Comparison of ENCODE assay signal across 13 mouse cellular contexts in the genomic region with DNA sequence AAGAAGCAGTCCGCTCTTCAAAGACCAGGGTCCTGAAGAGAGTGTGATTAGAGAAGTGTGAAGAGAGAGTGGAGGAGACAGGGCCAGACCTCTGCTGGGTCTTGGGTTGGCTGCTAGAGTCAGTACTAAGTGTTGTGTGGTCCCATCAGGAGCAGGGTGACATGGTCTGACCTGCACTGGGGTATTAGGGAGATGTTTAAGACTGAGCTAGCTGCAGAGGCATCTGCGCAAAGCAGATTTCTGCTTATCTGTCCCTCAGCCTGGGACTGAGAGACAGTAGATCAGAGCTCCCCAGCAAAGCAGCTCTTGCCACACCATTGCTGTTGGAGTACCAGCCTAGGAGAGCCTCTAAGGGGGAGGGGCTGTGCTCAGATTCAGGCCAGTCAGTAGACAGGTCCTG. TPM values are rescaled to one million over a fixed set of nuclear protein-coding genes. Genes with fewer than 3 reads are reported as not detected.
DNase-seq lines count a peak whose midpoint lies in the region; ATAC-seq and TF ChIP-seq lines count a peak whose summit lies in the region.
"Had no signal": no experiment of that assay in that cellular context is flagged by ENCODE, and none has a peak within 500 bp of the region (broad histone marks: within the 10 kb centered on the region; RNA-seq: fewer than 3 reads in every experiment).

No protein-coding gene starts in this region.

- no peaks in the 10 kb centered on the region for H3K27me3 ChIP-seq in lung, embryonic 15.5 days
- H3K27me3 ChIP-seq in liver, embryonic 13.5 days: no peaks in the 10 kb centered on the region
- no peaks in the 10 kb centered on the region for H3K27me3 ChIP-seq in stomach, embryonic 14.5 days (ENCODE audit: control insufficient read depth, insufficient read depth, low read length)
- H3K27me3 ChIP-seq in midbrain, postnatal 0 days (ENCODE audit: insufficient read depth, low read length): no peaks in the 10 kb centered on the region
- H3K27me3 ChIP-seq: hindbrain, embryonic 12.5 days; midbrain, embryonic 15.5 days had no signal

- intact Hi-C loops in gastrocnemius, adult 2 months (cut with DNase I): no loop called here

- TF ChIP-seq CTCF in gastrocnemius, adult 2 months (IDR thresholded peaks at IDR 0.05): no peak
- no peak for TF ChIP-seq CTCF in midbrain, postnatal 0 days (IDR thresholded peaks at IDR 0.05)

- 66% methylated on average over 2 of the region's 2 CpGs for WGBS in lung, embryonic 15.5 days
- 22% methylated on average over 2 of the region's 2 CpGs for WGBS in liver, embryonic 13.5 days (ENCODE audit: insufficient replicate concordance)
- WGBS in stomach, embryonic 14.5 days: 68% methylated on average over 2 of the region's 2 CpGs
- 92% methylated on average over 2 of the region's 2 CpGs for WGBS in midbrain, postnatal 0 days

- peak; percentile 48; the same call in 1 of the 2 replicates for ATAC-seq in lung, embryonic 15.5 days (ENCODE audit: borderline replicate concordance, extremely low read depth, low FRiP score, low TSS enrichment)
- peak; percentile 94 for ATAC-seq in liver, embryonic 13.5 days (ENCODE audit: low read depth)
- ATAC-seq in stomach, embryonic 14.5 days (ENCODE audit: insufficient number of reproducible peaks, insufficient read depth, low FRiP score, low read depth): peak; percentile 29; the same call in 1 of the 2 replicates
- no peak for ATAC-seq in midbrain, postnatal 0 days (ENCODE audit: low FRiP score)
- ATAC-seq: midbrain, embryonic 15.5 days had no signal

- H3K9ac ChIP-seq in lung, embryonic 15.5 days: no peak overlapping the region
- peak overlapping the region; percentile 30 for H3K9ac ChIP-seq in liver, embryonic 13.5 days
- H3K9ac ChIP-seq in stomach, embryonic 14.5 days (replicated peaks; ENCODE audit: low read depth, low read length): no peak overlapping the region
- no peak overlapping the region for H3K9ac ChIP-seq in midbrain, postnatal 0 days (replicated peaks; ENCODE audit: low read length, poor library complexity, severe bottlenecking)
- H3K9ac ChIP-seq: hindbrain, embryonic 12.5 days; midbrain, embryonic 15.5 days had no signal

- peaks cover 49% of the 10 kb centered on the region for H3K4me1 ChIP-seq in lung, embryonic 15.5 days
- H3K4me1 ChIP-seq in liver, embryonic 13.5 days (replicated peaks): peaks cover 64% of the 10 kb centered on the region
- H3K4me1 ChIP-seq in stomach, embryonic 14.5 days (ENCODE audit: control insufficient read depth, insufficient read depth, low read length): peaks cover 34% of the 10 kb centered on the region
- no peaks in the 10 kb centered on the region for H3K4me1 ChIP-seq in midbrain, postnatal 0 days (ENCODE audit: insufficient read depth, low read length)

- H3K4me3 ChIP-seq in gastrocnemius, adult 2 months: no peak overlapping the region
- no peak overlapping the region for H3K4me3 ChIP-seq in lung, embryonic 15.5 days
- no peak overlapping the region; the same call in 1 of the 2 replicates for H3K4me3 ChIP-seq in liver, embryonic 13.5 days (replicated peaks)
- H3K4me3 ChIP-seq in stomach, embryonic 14.5 days (ENCODE audit: low read depth, low read length): no peak overlapping the region
- H3K4me3 ChIP-seq in midbrain, postnatal 0 days (ENCODE audit: low read depth, low read length): no peak overlapping the region
- H3K4me3 ChIP-seq: hindbrain, embryonic 12.5 days; midbrain, embryonic 15.5 days had no signal

- peak overlapping the region; percentile 88 for H3K27ac ChIP-seq in gastrocnemius, adult 2 months
- H3K27ac ChIP-seq in lung, embryonic 15.5 days: peak overlapping the region; percentile 80; the same call in 1 of the 2 replicates
- H3K27ac ChIP-seq in liver, embryonic 13.5 days: peak overlapping the region; percentile 79
- no peak overlapping the region for H3K27ac ChIP-seq in stomach, embryonic 14.5 days (ENCODE audit: low read length)
- H3K27ac ChIP-seq in midbrain, postnatal 0 days (ENCODE audit: low read depth, low read length): no peak overlapping the region
- H3K27ac ChIP-seq: hindbrain, embryonic 12.5 days; midbrain, embryonic 15.5 days had no signal

- DNase-seq in gastrocnemius, adult 2 months: no peak
- no peak for DNase-seq in gastrocnemius, postnatal 25 days
- DNase-seq in lung, postnatal 25 days (ENCODE audit: low spot score): no peak
- DNase-seq in liver, embryonic 13.5 days: peak; percentile 83
- no peak for DNase-seq in midbrain, postnatal 0 days (ENCODE audit: low spot score)
- no peak for DNase-seq in adrenal gland, postnatal 10 days
- DNase-seq: kidney, postnatal 10 days; right cerebral cortex, postnatal 4 days; thymus, postnatal 25 days had no signal

- H3K9me3 ChIP-seq in lung, embryonic 15.5 days: no peaks in the 10 kb centered on the region
- no peaks in the 10 kb centered on the region for H3K9me3 ChIP-seq in liver, embryonic 13.5 days (replicated peaks)
- H3K9me3 ChIP-seq in stomach, embryonic 14.5 days (ENCODE audit: control insufficient read depth, low read depth, low read length): no peaks in the 10 kb centered on the region
- no peaks in the 10 kb centered on the region for H3K9me3 ChIP-seq in midbrain, postnatal 0 days (ENCODE audit: low read length)
- H3K9me3 ChIP-seq: hindbrain, embryonic 12.5 days; midbrain, embryonic 15.5 days had no signal

- H3K4me2 ChIP-seq in lung, embryonic 15.5 days: no peak overlapping the region
- H3K4me2 ChIP-seq in liver, embryonic 13.5 days: peak overlapping the region; percentile 55
- H3K4me2 ChIP-seq in stomach, embryonic 14.5 days (replicated peaks; ENCODE audit: low read depth, low read length): no peak overlapping the region
- H3K4me2 ChIP-seq in midbrain, postnatal 0 days (ENCODE audit: low read depth, low read length, poor library complexity, severe bottlenecking): no peak overlapping the region
- H3K4me2 ChIP-seq: hindbrain, embryonic 12.5 days; midbrain, embryonic 15.5 days had no signal

- H3K36me3 ChIP-seq in lung, embryonic 15.5 days: 0 out of 2 replicates have a peak, but pooled peaks cover 2% of the 10 kb centered on the region
- peaks cover 6% of the 10 kb centered on the region for H3K36me3 ChIP-seq in liver, embryonic 13.5 days
- H3K36me3 ChIP-seq in stomach, embryonic 14.5 days (ENCODE audit: control insufficient read depth, insufficient read depth, low read length): no peaks in the 10 kb centered on the region
- no peaks in the 10 kb centered on the region for H3K36me3 ChIP-seq in midbrain, postnatal 0 days (ENCODE audit: insufficient read depth, low read length)
- H3K36me3 ChIP-seq: hindbrain, embryonic 12.5 days; midbrain, embryonic 15.5 days had no signal

RNA-seq across cellular contexts. Expression of gene Slc9a1, which starts 20.5 kb away (rescaled TPM):
- total RNA-seq in gastrocnemius, adult 2 months (2021): 10 to 100 TPM in 1 of 2 experiments, 1 to 10 TPM in 1; 8.1 to 11.7 TPM
- total RNA-seq in gastrocnemius, postnatal 25 days (2021): 1 to 10 TPM; 8.0 to 9.1 TPM
- 7.6 and 8.3 TPM in 2 replicates for polyA plus RNA-seq in lung, embryonic 15.5 days (2015; fragmentation: Nextera tagmentation; extraction: Ambion mirVana)
- polyA plus RNA-seq in liver, embryonic 13.5 days (2015; fragmentation: Nextera tagmentation; extraction: Ambion mirVana): 2.7 and 3.1 TPM in 2 replicates
- 9.8 and 10.6 TPM in 2 replicates for polyA plus RNA-seq in stomach, embryonic 14.5 days (2014; fragmentation: Nextera tagmentation; extraction: Ambion mirVana)
- total RNA-seq in midbrain, postnatal 0 days (2014; rRNA removed): 29.5 and 34.9 TPM in 2 replicates
- 11.8 and 12.8 TPM in 2 replicates for polyA plus RNA-seq in midbrain, postnatal 0 days (2015; fragmentation: Nextera tagmentation; extraction: Ambion mirVana)
- total RNA-seq in adrenal gland, postnatal 10 days (2021): 10 to 100 TPM; 31.9 to 42.5 TPM

RNA-seq across cellular contexts. Expression of gene Wdtc1, which starts 36.8 kb away (rescaled TPM):
- 10 to 100 TPM; 86.7 to 93.4 TPM for total RNA-seq in gastrocnemius, adult 2 months (2021)
- 10 to 100 TPM; 76.3 to 85.0 TPM for total RNA-seq in gastrocnemius, postnatal 25 days (2021)
- polyA plus RNA-seq in lung, embryonic 15.5 days (2015; fragmentation: Nextera tagmentation; extraction: Ambion mirVana): 10.8 and 11.2 TPM in 2 replicates
- polyA plus RNA-seq in liver, embryonic 13.5 days (2015; fragmentation: Nextera tagmentation; extraction: Ambion mirVana): 5.5 and 7.1 TPM in 2 replicates
- polyA plus RNA-seq in stomach, embryonic 14.5 days (2014; fragmentation: Nextera tagmentation; extraction: Ambion mirVana): 18.5 and 19.9 TPM in 2 replicates
- total RNA-seq in midbrain, postnatal 0 days (2014; rRNA removed): 43.0 and 54.8 TPM in 2 replicates
- polyA plus RNA-seq in midbrain, postnatal 0 days (2015; fragmentation: Nextera tagmentation; extraction: Ambion mirVana): 14.4 and 15.6 TPM in 2 replicates
- 10 to 100 TPM; 46.3 to 50.1 TPM for total RNA-seq in adrenal gland, postnatal 10 days (2021)

Comparison
In these comparisons a context has a peak if more than half of its experiments do, and no peak if none do; other contexts are left out.
1. H3K27ac ChIP-seq: peak in gastrocnemius, adult 2 months (single experiment), lung, embryonic 15.5 days (single experiment) and liver, embryonic 13.5 days (single experiment); none in stomach, embryonic 14.5 days (single experiment) and midbrain, postnatal 0 days (single experiment).